Mouse (Mus musculus) gastrocnemius, postnatal 25 days (tissue): ENCODE measurements around the gene Arhgef9. TPM values are rescaled to one million over a fixed set of nuclear protein-coding genes. Genes with fewer than 3 reads are reported as not detected.

Experiments
- total RNA-seq, 2 experiments: library from RNA; stranded (reverse); gene quantifications; 1 replicate in 1 of 2; 2 replicates in 1 of 2; pipeline ENCODE4 v1.2.3; 2021

Gene Arhgef9
- total RNA-seq, 2 experiments from 2014 or later: 11.4 to 12.4 TPM

Other genes starting within 250 kb of the Arhgef9 start
- gene Spin4, start 170.2 kb downstream of the Arhgef9 start, total RNA-seq: under 1 TPM; 0.67 to 0.83 TPM
- 1 to 10 TPM; 4.2 to 6.1 TPM for gene Amer1, start 248.0 kb upstream of the Arhgef9 start, total RNA-seq